Mouse (Mus musculus) liver, embryonic 14.5 days (tissue): ENCODE measurements at regions not wholly inside any gene's neighbourhood (a gene's known extent, or its start where the extent isn't known, plus 50 kb on each side); places are given as distances from the start of the nearest gene placed in this dataset.

ENCODE experiments used
- CTCF ChIP-seq: IDR thresholded peaks from 2 replicates; pipeline ENCODE4 v1.5.1; 2016; ENCODE audit warnings: antibody characterized with exemption, low read depth, control low read depth
- EP300 ChIP-seq: IDR thresholded peaks from 2 replicates; pipeline ENCODE4 v1.6.1; 2016; ENCODE audit warnings: antibody characterized with exemption, low read depth

- peak; percentile 58 for TF ChIP-seq EP300
- TF ChIP-seq CTCF = no peak
Measured at GRCm38 (mm10) chr7:110715110-110715509, 52.9 kb upstream of the Ampd3 start.
